Mouse (Mus musculus) thymus, adult 2 months (tissue): ENCODE results near the gene Sh2b2.

Experiments
- CTCF ChIP-seq: fragments of 200-500 bp; IDR thresholded peaks from 2 replicates; pipeline ENCODE4 v1.5.1; 2012; ENCODE audit warnings: mild to moderate bottlenecking, control low read depth, low read length, moderate library complexity, borderline replicate concordance; ENCODE audit not compliant: control insufficient read depth, poor library complexity, insufficient read depth; ENCODE audit errors: extremely low read depth
- POLR2A ChIP-seq: fragments of 200-500 bp; IDR thresholded peaks from 2 replicates; pipeline ENCODE4 v1.6.1; 2012; ENCODE audit warnings: mild to moderate bottlenecking, low read length, control low read depth, moderate library complexity; ENCODE audit not compliant: control insufficient read depth, poor library complexity, insufficient read depth; ENCODE audit errors: extremely low read depth

DNA sequence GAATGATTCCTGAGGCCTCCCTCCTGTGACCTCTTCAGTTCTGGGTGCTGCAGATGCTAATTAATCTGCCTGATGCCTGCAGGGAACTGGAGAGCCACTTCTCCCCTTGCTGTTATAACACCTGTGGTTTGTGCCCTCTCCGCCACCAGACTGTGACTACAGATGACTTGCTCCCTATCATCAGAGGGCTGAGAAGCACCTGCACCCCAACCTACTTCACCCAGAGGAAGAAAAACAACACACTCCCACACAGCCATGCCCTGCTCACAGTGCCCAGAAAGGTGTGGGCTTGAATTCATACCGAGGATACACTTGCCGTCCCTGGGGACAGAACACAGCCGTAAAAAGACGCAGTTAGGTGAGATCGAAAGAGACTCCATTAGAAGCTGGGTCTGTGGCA is 5.2 kb downstream of the Sh2b2 start:
- TF ChIP-seq POLR2A (no peak), CTCF (no peak)
